In genomic region chr16:92880356-92881043, GRCm38 (mm10) we compare ENCODE assay signal across 14 mouse cellular contexts.
"Had no signal": no experiment of that assay in that cellular context is flagged by ENCODE, and none has a peak within 500 bp of the region (broad histone marks: within the 10 kb centered on the region; RNA-seq: fewer than 3 reads in every experiment).

No protein-coding gene starts in this region.

- DNase-seq: kidney, adult 2 months; kidney, postnatal 36 days; layer of hippocampus, postnatal 36 days; left cerebral cortex, postnatal 4 days; liver, postnatal 0 days; lung, embryonic 14.5 days; right cerebral cortex, postnatal 14 days; right cerebral cortex, postnatal 4 days; thymus, adult 2 months; thymus, postnatal 14 days; thymus, postnatal 4 days had no signal

- ATAC-seq: intestine, embryonic 16.5 days; liver, postnatal 0 days; lung, postnatal 0 days; midbrain, embryonic 15.5 days had no signal
